Mouse (Mus musculus) midbrain, postnatal 0 days (tissue): Measurements from ENCODE around the gene Ccdc113. TPM values are rescaled to one million over a fixed set of nuclear protein-coding genes. Genes with fewer than 3 reads are reported as not detected.

Source experiments
- ATAC-seq: fragments of 200-750 bp; cut with Nextera tagmentation; 2 replicates; pipeline ENCODE4 v1.8.0; 2017; ENCODE audit warnings: moderate number of reproducible peaks, mild to moderate bottlenecking, moderate TSS enrichment, moderate library complexity; ENCODE audit not compliant: low FRiP score
- DNase-seq: peaks from one replicate; pipeline ENCODE4 v3.0.0-alpha.2; 2015; ENCODE audit warnings: low spot score
- H3K27ac ChIP-seq: fragments of 300-500 bp; sonication (generic); 2 replicates; pipeline ENCODE4 v1.5.1; 2014; ENCODE audit warnings: low read depth, mild to moderate bottlenecking, low read length, mixed read lengths
- H3K27me3 ChIP-seq: fragments of 300-500 bp; sonication (generic); 2 replicates; pipeline ENCODE4 v1.6.1; 2014; ENCODE audit warnings: low read length, control low read depth, mixed read lengths; ENCODE audit not compliant: insufficient read depth
- H3K36me3 ChIP-seq: fragments of 300-500 bp; sonication (generic); 2 replicates; pipeline ENCODE4 v1.6.1; 2014; ENCODE audit warnings: low read length, control low read depth, mixed read lengths; ENCODE audit not compliant: insufficient read depth
- H3K4me1 ChIP-seq: fragments of 300-500 bp; sonication (generic); 2 replicates; pipeline ENCODE4 v1.6.1; 2014; ENCODE audit warnings: mild to moderate bottlenecking, control low read depth, antibody characterized with exemption, low read length, mixed read lengths; ENCODE audit not compliant: insufficient read depth
- H3K4me2 ChIP-seq: fragments of 300-500 bp; sonication (generic); 2 replicates; pipeline ENCODE4 v1.6.1; 2014; ENCODE audit warnings: low read depth, mild to moderate bottlenecking, low read length, mixed read lengths; ENCODE audit not compliant: poor library complexity, severe bottlenecking
- H3K4me3 ChIP-seq: fragments of 300-500 bp; sonication (generic); 2 replicates; pipeline ENCODE4 v1.5.1; 2014; ENCODE audit warnings: low read depth, mild to moderate bottlenecking, low read length, moderate library complexity
- H3K9ac ChIP-seq: fragments of 300-500 bp; sonication (generic); replicated peaks from 2 replicates; pipeline ENCODE4 v1.6.1; 2014; ENCODE audit warnings: mild to moderate bottlenecking, low read length, moderate library complexity, mixed read lengths; ENCODE audit not compliant: poor library complexity, severe bottlenecking
- H3K9me3 ChIP-seq: fragments of 300-500 bp; sonication (generic); 2 replicates; pipeline ENCODE4 v1.6.1; 2016; ENCODE audit warnings: low read length, control low read depth
- CTCF ChIP-seq: IDR thresholded peaks from 2 replicates; pipeline ENCODE4 v1.5.1; 2016; ENCODE audit warnings: antibody characterized with exemption, mild to moderate bottlenecking
- WGBS: fragments of 180-500 bp; shearing (Covaris S2); extraction: QIAGEN DNeasy Blood & Tissue Kit; methylation state at CpG from one replicate; pipeline ENCODE4 v1.1.7; 2014; 5-methylcytosine and 5-hydroxymethylcytosine counted together
- polyA plus RNA-seq: library from polyadenylated mRNA; unstranded; fragments of >200 nt; fragmentation: Nextera tagmentation; extraction: Ambion mirVana; gene quantifications from 2 replicates; pipeline ENCODE4 v1.2.1, GENCODE M21; 2015
- total RNA-seq: library from RNA; depleted of rRNA; stranded (reverse); fragments of >200 nt; gene quantifications from 2 replicates; pipeline ENCODE4 v1.2.3, GENCODE M21; 2014

The Ccdc113 gene
- total and polyA plus RNA-seq, 2 experiments from 2014 or later = 3.2 to 4.0 TPM

DNA sequence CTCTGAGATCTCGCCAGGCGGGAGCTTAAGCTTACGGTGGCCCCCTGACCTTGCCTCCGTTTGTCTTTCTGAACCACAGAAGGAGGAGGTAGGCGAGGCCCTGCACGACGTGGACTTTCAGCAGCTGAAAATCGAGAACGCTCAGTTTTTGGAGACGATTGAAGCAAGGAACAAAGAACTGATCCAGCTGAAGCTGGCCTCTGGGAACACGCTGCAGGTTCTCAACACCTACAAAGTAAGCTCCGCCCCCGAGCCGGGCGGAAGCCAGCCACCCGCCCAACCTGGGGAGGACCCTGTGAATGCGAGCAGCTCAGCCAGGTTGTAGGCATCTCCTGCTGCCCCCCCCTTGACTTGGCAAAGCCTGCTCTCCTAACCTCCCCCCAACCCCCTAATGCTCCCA is 11.9 kb downstream of the Ccdc113 start:
- DNase-seq = no peak
- Histone ChIP-seq H3K27me3 (no peaks in the 10 kb centered on the region), H3K9ac (no peak overlapping the region), H3K4me1 (0 out of 2 replicates have a peak, but pooled peaks cover 4% of the 10 kb centered on the region), H3K36me3 (no peaks in the 10 kb centered on the region), H3K4me3 (no peak overlapping the region), H3K4me2 (no peak overlapping the region), H3K27ac (no peak overlapping the region), H3K9me3 (no peaks in the 10 kb centered on the region)
- TF ChIP-seq CTCF = no peak
- ATAC-seq = no peak
- WGBS = 88% methylated on average over 17 of the region's 17 CpGs

DNA sequence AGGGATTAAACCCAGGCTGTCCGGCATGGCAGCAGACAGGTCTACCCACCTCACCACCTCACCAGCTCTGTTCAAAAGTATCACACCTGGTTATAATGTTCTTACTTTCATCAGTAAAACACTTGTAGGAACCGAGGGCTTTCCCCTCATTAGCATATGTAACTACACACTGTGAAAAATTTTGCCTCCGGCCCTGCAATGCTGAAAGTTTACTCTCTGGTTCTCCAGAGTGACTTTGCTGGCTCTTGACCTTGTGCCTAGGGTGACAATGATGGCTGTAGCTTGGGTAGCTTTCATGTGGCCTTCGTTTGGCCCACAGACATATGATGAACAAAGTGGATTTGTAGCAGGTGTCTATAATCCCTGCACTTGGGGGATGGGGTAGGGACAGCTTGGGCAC is 13.1 kb downstream of the Ccdc113 start:
- H3K9me3 ChIP-seq = no peaks in the 10 kb centered on the region
- ATAC-seq (no peak), DNase-seq (no peak)
- no peaks in the 10 kb centered on the region for H3K27me3 ChIP-seq
- WGBS = 87% methylated on average over 4 of the region's 4 CpGs
- H3K27ac ChIP-seq = no peak overlapping the region
- no peak overlapping the region for H3K9ac ChIP-seq
- no peaks in the 10 kb centered on the region for H3K36me3 ChIP-seq
- TF ChIP-seq CTCF = no peak
- no peak overlapping the region for H3K4me2 ChIP-seq
- 0 out of 2 replicates have a peak, but pooled peaks cover 4% of the 10 kb centered on the region for H3K4me1 ChIP-seq
- no peak overlapping the region for H3K4me3 ChIP-seq

DNA sequence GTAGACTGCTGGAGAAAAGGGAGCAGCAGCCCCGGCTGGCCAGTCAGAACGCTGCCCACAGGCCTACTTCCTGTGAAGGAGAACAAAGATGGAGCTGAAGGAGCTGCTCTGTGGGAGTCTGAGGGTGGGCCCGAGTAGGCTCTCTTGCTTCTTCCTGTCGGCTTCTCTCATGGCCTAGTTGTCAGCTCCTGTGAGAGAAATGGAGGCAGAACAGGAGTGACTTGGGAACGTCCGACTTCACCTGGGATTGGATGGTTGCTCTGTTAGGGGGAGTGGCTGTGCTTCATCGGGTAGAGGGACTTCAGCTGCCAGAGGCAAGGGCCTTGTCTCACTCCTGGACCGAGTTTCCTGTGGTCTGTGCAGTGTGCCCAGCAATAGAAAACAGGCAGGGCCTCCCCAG is 14.0 kb downstream of the Ccdc113 start:
- DNase-seq = no peak
- no peak overlapping the region for H3K4me2 ChIP-seq
- no peak overlapping the region for H3K4me3 ChIP-seq
- 73% methylated on average over 8 of the region's 8 CpGs for WGBS
- H3K36me3 ChIP-seq = no peaks in the 10 kb centered on the region
- no peak for TF ChIP-seq CTCF
- no peak overlapping the region for H3K27ac ChIP-seq
- H3K9ac ChIP-seq = no peak overlapping the region
- H3K27me3 ChIP-seq = no peaks in the 10 kb centered on the region
- H3K9me3 ChIP-seq = no peaks in the 10 kb centered on the region
- no peak for ATAC-seq
- H3K4me1 ChIP-seq = 0 out of 2 replicates have a peak, but pooled peaks cover 4% of the 10 kb centered on the region

DNA sequence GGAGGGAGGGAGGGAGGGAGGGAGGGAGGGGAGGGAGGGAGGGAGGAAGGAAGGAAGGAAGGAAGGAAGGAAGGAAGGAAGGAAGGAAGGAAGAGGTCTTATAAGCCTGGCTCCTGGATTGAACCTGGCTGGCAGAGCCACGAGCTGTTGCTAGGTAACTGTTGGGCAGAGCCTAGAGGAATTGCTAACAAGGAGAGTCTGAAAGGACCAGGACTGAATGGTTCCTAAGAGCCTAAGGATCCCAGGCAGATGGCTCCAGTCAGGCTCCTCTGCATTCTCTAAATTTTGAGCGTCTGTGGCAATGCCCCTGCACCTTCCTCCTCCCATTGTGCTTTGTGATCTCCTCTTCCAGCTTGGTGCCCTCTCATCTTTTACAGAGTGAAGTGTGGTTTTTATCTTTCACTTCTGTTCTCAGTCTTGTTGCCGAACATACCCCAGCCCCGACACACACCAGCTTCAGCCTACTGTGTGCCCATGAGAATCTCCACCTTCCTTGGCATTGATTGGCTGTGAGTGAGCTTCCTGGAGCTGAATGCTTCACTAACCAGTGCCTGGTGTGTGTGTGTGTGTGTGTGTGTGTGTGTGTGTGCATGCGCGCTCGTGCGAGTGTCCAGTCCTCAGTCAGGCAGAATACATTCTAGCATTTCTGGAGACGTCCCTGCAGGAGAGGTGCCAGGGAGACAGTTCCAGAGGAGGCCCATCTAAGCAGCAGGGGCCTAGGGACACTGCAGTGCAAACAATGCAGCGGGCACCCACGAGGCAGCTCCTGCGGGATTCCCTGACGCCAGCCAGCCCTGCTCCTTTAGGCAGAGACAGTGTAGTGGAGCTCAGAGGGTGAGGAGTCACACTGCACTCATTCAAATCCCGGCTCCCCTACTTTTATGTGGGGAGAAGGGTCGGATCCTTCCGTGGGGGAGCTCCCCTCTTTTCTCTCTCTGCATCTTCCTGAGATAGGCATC is 16.3 kb downstream of the Ccdc113 start:
- ATAC-seq (peak; percentile 79), DNase-seq (peak; percentile 81)
- H3K36me3 ChIP-seq = no peaks in the 10 kb centered on the region
- 35% methylated on average over 16 of the region's 16 CpGs for WGBS
- no peaks in the 10 kb centered on the region for H3K9me3 ChIP-seq
- 0 out of 2 replicates have a peak, but pooled peaks cover 4% of the 10 kb centered on the region for H3K4me1 ChIP-seq
- H3K27me3 ChIP-seq = no peaks in the 10 kb centered on the region
- peak overlapping the region; percentile 19; the same call in 1 of the 2 replicates for H3K4me2 ChIP-seq
- TF ChIP-seq CTCF = no peak
- no peak overlapping the region for H3K9ac ChIP-seq
- no peak overlapping the region for H3K4me3 ChIP-seq
- H3K27ac ChIP-seq = peak overlapping the region; percentile 77

DNA sequence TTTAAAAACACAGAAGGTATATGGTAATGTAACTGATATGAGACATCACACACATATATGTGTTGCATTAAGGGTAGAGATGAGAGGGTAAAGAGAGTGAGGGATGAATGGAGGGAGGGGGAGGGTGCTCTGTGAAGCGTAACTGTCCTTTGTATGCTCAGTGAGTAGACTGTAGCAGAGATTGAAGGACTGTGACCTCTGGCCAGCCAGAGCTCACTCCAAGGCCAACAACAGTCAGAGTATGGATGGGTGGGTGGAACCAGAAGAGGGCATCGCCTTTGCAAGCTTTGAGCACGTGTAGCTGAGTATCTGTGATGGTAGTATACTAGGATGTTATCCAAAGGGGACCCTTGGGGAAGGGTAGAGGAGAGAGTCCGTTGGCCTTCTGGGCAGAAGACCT is 17.7 kb downstream of the Ccdc113 start:
- Histone ChIP-seq H3K4me3 (no peak overlapping the region), H3K36me3 (no peaks in the 10 kb centered on the region), H3K4me2 (no peak overlapping the region), H3K27me3 (no peaks in the 10 kb centered on the region), H3K27ac (no peak overlapping the region), H3K9me3 (no peaks in the 10 kb centered on the region), H3K4me1 (0 out of 2 replicates have a peak, but pooled peaks cover 4% of the 10 kb centered on the region), H3K9ac (no peak overlapping the region)
- no peak for ATAC-seq
- DNase-seq = no peak
- no peak for TF ChIP-seq CTCF
- 62% methylated on average over 4 of the region's 4 CpGs for WGBS

DNA sequence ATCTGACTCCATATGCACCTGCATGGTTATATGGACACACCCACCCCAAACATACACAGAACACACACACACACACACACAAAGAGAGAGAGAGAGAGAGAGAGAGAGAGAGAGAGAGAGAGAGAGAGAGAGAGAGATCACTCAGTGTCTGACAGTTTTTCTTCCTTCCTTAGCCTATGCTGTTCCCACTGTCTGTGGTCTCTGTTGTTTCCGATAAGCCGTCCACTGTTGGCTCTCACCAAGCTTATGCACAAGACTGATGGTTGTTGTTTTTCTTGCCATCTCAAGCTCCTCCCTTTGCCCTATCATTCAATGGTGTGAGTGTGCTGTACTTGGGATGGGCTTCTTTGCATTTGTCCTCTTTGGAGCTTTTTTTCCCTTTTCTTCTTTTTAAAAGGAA is 22.1 kb downstream of the Ccdc113 start:
- no peak overlapping the region for H3K27ac ChIP-seq
- H3K9me3 ChIP-seq = no peaks in the 10 kb centered on the region
- no peaks in the 10 kb centered on the region for H3K27me3 ChIP-seq
- DNase-seq (no peak), ATAC-seq (no peak)
- no peak overlapping the region for H3K4me2 ChIP-seq
- H3K4me3 ChIP-seq = no peak overlapping the region
- no peaks in the 10 kb centered on the region for H3K36me3 ChIP-seq
- H3K9ac ChIP-seq = no peak overlapping the region
- 100% methylated on average over 2 of the region's 2 CpGs for WGBS
- H3K4me1 ChIP-seq = no peaks in the 10 kb centered on the region
- no peak for TF ChIP-seq CTCF
